Mouse (Mus musculus) G1E (cell line): ENCODE data around the gene Ntmt1.

ENCODE experiments used
- CTCF ChIP-seq: IDR thresholded peaks from 2 replicates; pipeline ENCODE4 v1.5.1; 2012; ENCODE audit warnings: low read depth, low read length, inconsistent platforms, mixed read lengths
- TAL1 ChIP-seq: conservative IDR thresholded peaks from 2 replicates; pipeline ENCODE4 v1.6.1; 2012; ENCODE audit warnings: low read depth, low read length, inconsistent platforms, mixed read lengths

DNA sequence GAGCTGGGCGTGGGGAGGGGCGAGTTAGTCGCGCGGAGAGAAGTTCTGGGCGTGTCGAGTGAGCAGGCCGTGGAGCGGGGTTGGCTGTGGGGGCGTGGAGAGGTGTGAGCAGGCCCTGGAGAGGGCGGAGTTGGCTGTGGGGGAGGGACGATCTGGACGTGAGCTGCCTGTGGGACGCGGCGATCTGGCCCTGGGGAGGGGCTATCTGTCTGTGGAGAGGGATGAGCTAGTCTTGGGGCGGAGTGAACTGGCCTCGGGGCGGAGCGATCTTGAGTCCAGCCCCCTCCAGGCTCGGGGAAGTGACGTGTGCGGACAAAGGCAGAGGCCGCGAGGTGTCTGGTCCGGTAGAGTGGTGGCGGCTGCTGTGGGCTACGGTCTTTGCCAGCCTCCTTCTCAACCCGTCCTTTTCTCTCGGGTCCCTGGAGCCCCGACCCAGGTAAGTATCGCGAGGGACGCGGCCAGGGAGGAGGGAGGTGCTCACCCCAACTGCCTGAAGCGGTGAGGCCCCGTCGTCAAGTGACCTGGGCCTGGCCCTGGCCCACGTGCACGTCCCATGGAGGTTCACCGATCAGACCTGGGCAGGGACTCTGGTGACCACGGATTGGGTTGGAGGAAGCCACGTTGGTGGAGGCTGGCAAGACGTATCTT is at the start of gene Ntmt1:
- TF ChIP-seq TAL1 (no peak), CTCF (no peak)
